Mouse (Mus musculus): ENCODE measurements around the gene Aldh5a1. TPM values are rescaled to one million over a fixed set of nuclear protein-coding genes. Genes with fewer than 3 reads are reported as not detected.

Gene Aldh5a1
- polyA plus RNA-seq, 1 experiment from 2014 or later, result 13.4 TPM

DNA sequence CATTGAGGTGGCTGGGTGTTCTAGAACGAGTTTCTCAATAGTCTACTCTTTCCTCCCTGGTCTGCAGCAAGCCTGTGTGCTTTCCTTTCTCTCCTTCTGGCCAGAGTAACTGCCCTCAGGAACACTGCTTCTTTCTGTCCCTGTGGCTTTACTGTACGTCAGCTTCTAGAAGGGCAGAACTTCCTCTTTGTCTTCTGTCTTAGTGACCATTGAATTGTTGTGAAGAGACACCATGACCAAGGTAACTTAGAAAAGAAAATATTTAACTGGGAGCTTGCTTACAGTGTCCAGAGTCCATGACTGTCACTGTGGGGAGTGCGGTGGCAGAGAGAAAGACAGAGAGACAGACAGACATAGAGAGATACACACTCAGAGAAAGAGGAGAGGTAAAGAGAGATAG, 22.6 kb upstream of the Aldh5a1 start:
- 74% methylated on average over 3 of the region's 3 CpGs for WGBS

DNA sequence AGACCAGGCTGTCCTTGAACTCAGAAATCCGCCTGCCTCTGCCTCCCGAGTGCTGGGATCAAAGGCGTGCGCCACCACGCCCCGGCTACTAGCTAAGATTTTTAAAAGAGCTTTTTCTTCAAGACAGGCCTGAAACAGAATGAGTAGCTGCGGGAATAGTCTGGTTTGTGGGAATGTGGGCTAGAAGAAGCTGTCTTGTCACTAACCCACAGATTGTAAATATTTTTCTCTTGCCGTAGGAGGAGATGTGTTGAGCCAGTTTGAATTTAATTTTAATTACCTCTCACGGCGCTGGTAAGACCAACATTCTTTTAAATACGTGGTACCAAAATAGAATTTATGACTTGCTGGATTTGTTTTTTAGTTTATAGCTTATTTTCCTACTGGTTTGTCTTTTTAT, 21.2 kb upstream of the Aldh5a1 start:
- WGBS, result 90% methylated on average over 11 of the region's 11 CpGs
- no peak for ATAC-seq (replicated peaks; ENCODE audit: extremely low read depth, insufficient read depth, low FRiP score)
- H3K4me2 ChIP-seq (ENCODE audit: low read depth, low read length), result no peak overlapping the region

More for the DNA sequence above, 22.6 kb upstream of the Aldh5a1 start:
- H3K27ac ChIP-seq (ENCODE audit: low read length), result no peak overlapping the region
- H3K27me3 ChIP-seq (ENCODE audit: control insufficient read depth, insufficient read depth, low read length), result 0 out of 2 replicates have a peak, but pooled peaks cover 2% of the 10 kb centered on the region
- H3K4me1 ChIP-seq (ENCODE audit: control insufficient read depth, insufficient read depth, low read length), result no peaks in the 10 kb centered on the region
- no peak overlapping the region for H3K4me2 ChIP-seq (ENCODE audit: low read depth, low read length)
- H3K36me3 ChIP-seq (ENCODE audit: control insufficient read depth, insufficient read depth), result no peaks in the 10 kb centered on the region
- no peak overlapping the region for H3K9ac ChIP-seq (ENCODE audit: low read length)
- no peak overlapping the region for H3K4me3 ChIP-seq (ENCODE audit: low read length)
- no peaks in the 10 kb centered on the region for H3K9me3 ChIP-seq (replicated peaks; ENCODE audit: control insufficient read depth, low read length)
- ATAC-seq (replicated peaks; ENCODE audit: extremely low read depth, insufficient read depth, low FRiP score), result no peak

DNA sequence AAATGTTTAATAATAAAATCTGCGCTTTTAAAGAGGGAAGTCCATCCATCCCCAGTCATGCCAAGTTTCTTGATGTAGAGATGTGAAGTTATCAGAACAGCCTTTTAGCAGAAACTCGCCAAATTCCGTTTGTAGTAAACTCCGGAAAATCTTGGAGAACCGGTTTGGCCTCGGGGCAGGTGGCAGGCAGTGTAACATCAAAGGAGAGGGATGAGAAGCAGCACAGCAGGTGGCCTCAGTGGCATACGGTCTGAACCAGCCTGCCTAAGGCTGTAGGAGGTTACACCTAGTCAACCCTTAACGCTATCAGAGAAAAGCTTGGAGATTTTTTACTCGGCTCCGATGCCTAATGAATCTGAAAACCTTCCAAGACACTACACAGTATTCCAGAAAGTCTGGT, 18.0 kb upstream of the Aldh5a1 start:
- no peak overlapping the region for H3K4me2 ChIP-seq (ENCODE audit: low read depth, low read length)
- no peak overlapping the region for H3K9ac ChIP-seq (ENCODE audit: low read length)
- no peak overlapping the region for H3K27ac ChIP-seq (ENCODE audit: low read length)
- 18% methylated on average over 10 of the region's 10 CpGs for WGBS
- H3K4me1 ChIP-seq (ENCODE audit: control insufficient read depth, insufficient read depth, low read length), result no peaks in the 10 kb centered on the region
- no peak for ATAC-seq (replicated peaks; ENCODE audit: extremely low read depth, insufficient read depth, low FRiP score)
- no peaks in the 10 kb centered on the region for H3K9me3 ChIP-seq (replicated peaks; ENCODE audit: control insufficient read depth, low read length)
- H3K36me3 ChIP-seq (ENCODE audit: control insufficient read depth, insufficient read depth), result no peaks in the 10 kb centered on the region
- no peak overlapping the region for H3K4me3 ChIP-seq (ENCODE audit: low read length)
- 0 out of 2 replicates have a peak, but pooled peaks cover 2% of the 10 kb centered on the region for H3K27me3 ChIP-seq (ENCODE audit: control insufficient read depth, insufficient read depth, low read length)

More for the DNA sequence above, 21.2 kb upstream of the Aldh5a1 start:
- no peak overlapping the region for H3K4me3 ChIP-seq (ENCODE audit: low read length)
- no peaks in the 10 kb centered on the region for H3K9me3 ChIP-seq (replicated peaks; ENCODE audit: control insufficient read depth, low read length)
- H3K27me3 ChIP-seq (ENCODE audit: control insufficient read depth, insufficient read depth, low read length), result 0 out of 2 replicates have a peak, but pooled peaks cover 2% of the 10 kb centered on the region
- H3K27ac ChIP-seq (ENCODE audit: low read length), result no peak overlapping the region
- no peak overlapping the region for H3K9ac ChIP-seq (ENCODE audit: low read length)
- H3K4me1 ChIP-seq (ENCODE audit: control insufficient read depth, insufficient read depth, low read length), result no peaks in the 10 kb centered on the region
- no peaks in the 10 kb centered on the region for H3K36me3 ChIP-seq (ENCODE audit: control insufficient read depth, insufficient read depth)

DNA sequence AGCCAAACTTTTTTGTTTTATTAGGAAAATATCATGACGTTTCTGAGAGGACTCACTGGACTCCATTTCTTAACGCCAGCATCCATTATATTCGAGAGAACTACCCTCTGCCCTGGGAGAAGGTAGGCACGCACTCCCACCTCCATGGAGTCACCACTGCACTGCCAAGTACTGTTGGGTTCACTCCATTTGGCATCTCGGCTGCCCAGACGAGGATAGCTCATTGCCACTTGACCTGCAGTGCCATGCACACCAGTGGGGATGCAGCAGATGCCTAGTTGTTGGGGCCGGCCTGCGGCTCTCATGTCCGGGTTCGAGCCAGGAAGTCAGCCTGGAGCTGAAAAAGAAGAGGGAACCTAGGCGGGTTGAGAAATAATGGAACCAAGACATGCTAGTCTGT, 17.6 kb upstream of the Aldh5a1 start:
- WGBS, result 42% methylated on average over 11 of the region's 11 CpGs
- no peaks in the 10 kb centered on the region for H3K36me3 ChIP-seq (ENCODE audit: control insufficient read depth, insufficient read depth)
- H3K4me1 ChIP-seq (ENCODE audit: control insufficient read depth, insufficient read depth, low read length), result no peaks in the 10 kb centered on the region
- H3K4me3 ChIP-seq (ENCODE audit: low read length), result no peak overlapping the region
- no peak for ATAC-seq (replicated peaks; ENCODE audit: extremely low read depth, insufficient read depth, low FRiP score)
- 0 out of 2 replicates have a peak, but pooled peaks cover 2% of the 10 kb centered on the region for H3K27me3 ChIP-seq (ENCODE audit: control insufficient read depth, insufficient read depth, low read length)
- H3K9ac ChIP-seq (ENCODE audit: low read length), result no peak overlapping the region
- H3K4me2 ChIP-seq (ENCODE audit: low read depth, low read length), result no peak overlapping the region
- no peak overlapping the region for H3K27ac ChIP-seq (ENCODE audit: low read length)
- no peaks in the 10 kb centered on the region for H3K9me3 ChIP-seq (replicated peaks; ENCODE audit: control insufficient read depth, low read length)

DNA sequence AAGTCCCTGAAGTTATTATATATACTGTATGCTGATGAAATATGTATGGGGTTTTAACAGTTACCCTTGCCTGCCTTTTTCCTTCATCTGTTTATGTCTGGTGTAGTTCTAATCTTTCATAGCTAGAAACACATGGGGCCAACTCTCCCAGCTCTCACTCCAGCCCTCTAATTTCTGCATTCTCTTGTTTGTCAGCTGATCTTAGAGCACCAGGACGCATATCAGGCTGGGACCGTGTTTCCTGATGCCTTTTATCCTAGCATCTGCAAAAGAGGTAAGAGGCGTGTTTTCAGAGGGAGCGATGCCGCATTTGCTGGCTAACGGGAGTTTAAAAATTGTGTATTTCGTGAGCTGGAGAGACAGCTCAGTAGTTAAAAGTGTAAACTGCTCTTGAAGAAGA, 15.2 kb upstream of the Aldh5a1 start:
- no peaks in the 10 kb centered on the region for H3K4me1 ChIP-seq (ENCODE audit: control insufficient read depth, insufficient read depth, low read length)
- H3K27ac ChIP-seq (ENCODE audit: low read length), result no peak overlapping the region
- H3K9me3 ChIP-seq (replicated peaks; ENCODE audit: control insufficient read depth, low read length), result no peaks in the 10 kb centered on the region
- H3K4me2 ChIP-seq (ENCODE audit: low read depth, low read length), result no peak overlapping the region
- H3K36me3 ChIP-seq (ENCODE audit: control insufficient read depth, insufficient read depth), result no peaks in the 10 kb centered on the region
- ATAC-seq (replicated peaks; ENCODE audit: extremely low read depth, insufficient read depth, low FRiP score), result no peak
- 76% methylated on average over 7 of the region's 7 CpGs for WGBS
- no peak overlapping the region for H3K4me3 ChIP-seq (ENCODE audit: low read length)
- H3K9ac ChIP-seq (ENCODE audit: low read length), result no peak overlapping the region
- H3K27me3 ChIP-seq (ENCODE audit: control insufficient read depth, insufficient read depth, low read length), result 0 out of 2 replicates have a peak, but pooled peaks cover 2% of the 10 kb centered on the region

DNA sequence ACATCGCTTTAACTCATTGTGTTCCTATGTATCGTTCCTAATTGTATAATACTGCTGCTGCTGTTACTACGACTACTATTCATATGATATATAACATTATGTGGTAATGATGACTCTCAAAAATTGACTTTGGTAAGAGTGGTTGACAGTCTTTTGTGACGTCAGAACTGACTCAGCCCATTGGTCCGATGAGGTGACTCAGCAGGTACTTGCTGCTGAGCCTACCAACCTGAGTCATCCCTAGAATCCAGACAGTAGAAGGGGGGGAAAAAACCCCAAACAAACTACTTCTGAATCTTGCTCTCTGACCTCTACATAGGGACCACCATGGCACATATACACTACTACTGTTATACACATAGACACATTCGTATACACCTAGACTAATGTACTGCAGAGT, 11.4 kb upstream of the Aldh5a1 start:
- Histone ChIP-seq H3K36me3 (ENCODE audit: control insufficient read depth, insufficient read depth) (no peaks in the 10 kb centered on the region), H3K9me3 (replicated peaks; ENCODE audit: control insufficient read depth, low read length) (no peaks in the 10 kb centered on the region), H3K9ac (ENCODE audit: low read length) (no peak overlapping the region), H3K4me1 (ENCODE audit: control insufficient read depth, insufficient read depth, low read length) (no peaks in the 10 kb centered on the region), H3K4me3 (ENCODE audit: low read length) (no peak overlapping the region), H3K4me2 (ENCODE audit: low read depth, low read length) (no peak overlapping the region), H3K27ac (ENCODE audit: low read length) (no peak overlapping the region), H3K27me3 (ENCODE audit: control insufficient read depth, insufficient read depth, low read length) (no peaks in the 10 kb centered on the region)
- WGBS, result 82% methylated on average over 6 of the region's 6 CpGs
- no peak for ATAC-seq (replicated peaks; ENCODE audit: extremely low read depth, insufficient read depth, low FRiP score)

DNA sequence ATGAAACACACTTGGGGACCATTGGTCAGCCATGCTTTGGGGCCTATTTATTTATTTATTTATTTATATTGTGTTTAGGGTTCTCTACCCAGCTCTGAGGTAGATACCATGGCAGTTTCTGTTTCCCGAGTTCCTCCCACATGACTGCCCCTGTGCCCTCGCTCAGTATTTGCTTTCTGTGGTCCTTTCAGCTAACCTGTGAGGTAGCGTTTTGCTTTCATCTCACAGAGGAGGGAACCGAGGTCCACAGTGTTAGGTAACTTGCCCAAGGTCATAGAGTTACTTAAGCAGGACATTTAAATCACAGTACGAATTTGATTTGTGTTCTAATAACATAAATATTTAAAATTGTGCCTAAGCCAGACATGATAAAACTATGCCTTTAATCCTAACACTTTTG, 9.7 kb upstream of the Aldh5a1 start:
- H3K36me3 ChIP-seq (ENCODE audit: control insufficient read depth, insufficient read depth), result no peaks in the 10 kb centered on the region
- no peak overlapping the region for H3K27ac ChIP-seq (ENCODE audit: low read length)
- no peaks in the 10 kb centered on the region for H3K4me1 ChIP-seq (ENCODE audit: control insufficient read depth, insufficient read depth, low read length)
- H3K9ac ChIP-seq (ENCODE audit: low read length), result no peak overlapping the region
- 80% methylated on average over 5 of the region's 5 CpGs for WGBS
- no peaks in the 10 kb centered on the region for H3K9me3 ChIP-seq (replicated peaks; ENCODE audit: control insufficient read depth, low read length)
- ATAC-seq (replicated peaks; ENCODE audit: extremely low read depth, insufficient read depth, low FRiP score), result no peak
- no peak overlapping the region for H3K4me3 ChIP-seq (ENCODE audit: low read length)
- H3K27me3 ChIP-seq (ENCODE audit: control insufficient read depth, insufficient read depth, low read length), result no peaks in the 10 kb centered on the region; the same call in 1 of the 2 replicates
- H3K4me2 ChIP-seq (ENCODE audit: low read depth, low read length), result no peak overlapping the region

DNA sequence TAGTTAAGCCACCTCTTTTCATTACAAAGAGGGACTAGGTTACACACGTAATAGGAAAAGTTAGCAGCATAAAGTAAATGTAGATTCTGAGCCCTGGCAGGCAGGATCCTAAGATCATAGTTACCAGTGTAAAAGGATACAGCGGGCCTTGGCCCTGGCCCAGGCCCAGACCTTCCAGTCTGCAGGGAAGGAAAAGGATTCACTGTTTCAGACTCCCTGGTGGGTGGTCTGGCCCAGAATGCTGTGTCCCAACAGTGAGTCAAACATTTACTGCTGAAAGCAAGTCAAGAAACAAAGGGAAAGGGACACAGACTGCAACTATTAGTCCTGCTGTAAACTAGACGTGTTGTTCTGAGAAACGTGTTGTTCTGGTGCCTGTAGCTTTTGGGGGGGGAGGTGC, 8.1 kb upstream of the Aldh5a1 start:
- Histone ChIP-seq H3K9me3 (replicated peaks; ENCODE audit: control insufficient read depth, low read length) (no peaks in the 10 kb centered on the region), H3K4me2 (ENCODE audit: low read depth, low read length) (no peak overlapping the region), H3K9ac (ENCODE audit: low read length) (no peak overlapping the region), H3K4me1 (ENCODE audit: control insufficient read depth, insufficient read depth, low read length) (no peaks in the 10 kb centered on the region), H3K27ac (ENCODE audit: low read length) (no peak overlapping the region), H3K4me3 (ENCODE audit: low read length) (no peak overlapping the region), H3K36me3 (ENCODE audit: control insufficient read depth, insufficient read depth) (no peaks in the 10 kb centered on the region), H3K27me3 (ENCODE audit: control insufficient read depth, insufficient read depth, low read length) (no peaks in the 10 kb centered on the region; the same call in 1 of the 2 replicates)
- 35% methylated on average over 4 of the region's 4 CpGs for WGBS
- no peak for ATAC-seq (replicated peaks; ENCODE audit: extremely low read depth, insufficient read depth, low FRiP score)

DNA sequence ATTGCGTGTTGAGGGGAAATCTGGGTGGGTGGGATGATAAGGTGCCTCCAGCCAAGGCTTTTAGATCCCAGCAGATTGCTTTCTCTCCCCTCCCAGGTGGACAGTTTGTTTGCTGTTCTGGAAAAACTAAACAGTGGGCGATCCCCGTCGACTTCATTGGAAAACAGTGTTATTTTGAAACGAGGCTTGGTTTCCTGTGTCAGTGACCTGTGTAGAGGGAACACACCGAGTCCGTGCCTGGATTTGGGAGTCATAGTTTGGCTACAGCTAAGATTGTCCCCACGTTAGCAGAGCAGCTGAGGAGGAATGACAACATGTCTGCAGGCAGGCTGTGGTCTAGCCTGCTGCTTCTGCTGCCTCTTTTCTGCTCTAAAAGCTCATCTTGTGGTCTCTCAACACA, 5.8 kb upstream of the Aldh5a1 start:
- Histone ChIP-seq H3K4me3 (ENCODE audit: low read length) (no peak overlapping the region), H3K9ac (ENCODE audit: low read length) (no peak overlapping the region), H3K9me3 (replicated peaks; ENCODE audit: control insufficient read depth, low read length) (no peaks in the 10 kb centered on the region), H3K27me3 (ENCODE audit: control insufficient read depth, insufficient read depth, low read length) (no peaks in the 10 kb centered on the region; the same call in 1 of the 2 replicates), H3K36me3 (ENCODE audit: control insufficient read depth, insufficient read depth) (no peaks in the 10 kb centered on the region), H3K27ac (ENCODE audit: low read length) (no peak overlapping the region), H3K4me1 (ENCODE audit: control insufficient read depth, insufficient read depth, low read length) (peaks cover 4% of the 10 kb centered on the region), H3K4me2 (ENCODE audit: low read depth, low read length) (no peak overlapping the region)
- no peak for ATAC-seq (replicated peaks; ENCODE audit: extremely low read depth, insufficient read depth, low FRiP score)
- WGBS, result 53% methylated on average over 8 of the region's 8 CpGs

All from heart, embryonic 16.5 days (tissue).